Mouse (Mus musculus) splenic B cell, adult 2 months (primary cell): ENCODE measurements around the gene Nek2.

ENCODE experiments used
- DNase-seq: peaks from one replicate; pipeline ENCODE4 v3.0.0-alpha.2; 2011; ENCODE audit warnings: low read depth, low spot score
- H3K27me3 ChIP-seq: 2 replicates; pipeline ENCODE4 v1.6.1; 2012; ENCODE audit warnings: mild to moderate bottlenecking, low read length, moderate library complexity, mixed read lengths; ENCODE audit not compliant: control insufficient read depth, poor library complexity, insufficient read depth, severe bottlenecking
- H3K36me3 ChIP-seq: 2 replicates; pipeline ENCODE4 v1.6.1; 2012; ENCODE audit warnings: mild to moderate bottlenecking, low read length, moderate library complexity, mixed read lengths; ENCODE audit not compliant: control insufficient read depth, poor library complexity, insufficient read depth, severe bottlenecking

The Nek2 gene

GRCm38 (mm10) chr1:191834825-191835224 lies 13.6 kb downstream of the Nek2 start:
- peak; percentile 86 for DNase-seq
- Histone ChIP-seq H3K36me3 (no peaks in the 10 kb centered on the region), H3K27me3 (no peaks in the 10 kb centered on the region; the same call in 1 of the 2 replicates)

- H3K27me3 ChIP-seq: no peaks in the 10 kb centered on the region; the same call in 1 of the 2 replicates
These were observed 15.2 kb downstream of the Nek2 start for GRCm38 (mm10) chr1:191836318-191836985.

GRCm38 (mm10) chr1:191837691-191838090 lies 16.4 kb downstream of the Nek2 start:
- Histone ChIP-seq H3K36me3 (no peaks in the 10 kb centered on the region), H3K27me3 (no peaks in the 10 kb centered on the region; the same call in 1 of the 2 replicates)
- no peak for DNase-seq

More at GRCm38 (mm10) chr1:191836318-191836985, 15.2 kb downstream of the Nek2 start:
- no peak for DNase-seq
- H3K36me3 ChIP-seq: no peaks in the 10 kb centered on the region

- no peak for DNase-seq
These were observed 17.9 kb downstream of the Nek2 start for GRCm38 (mm10) chr1:191838994-191839741.

GRCm38 (mm10) chr1:191840774-191841565 lies 19.7 kb downstream of the Nek2 start:
- no peaks in the 10 kb centered on the region for H3K36me3 ChIP-seq
- no peak for DNase-seq
- H3K27me3 ChIP-seq: no peaks in the 10 kb centered on the region

More at GRCm38 (mm10) chr1:191838994-191839741, 17.9 kb downstream of the Nek2 start:
- no peaks in the 10 kb centered on the region for H3K36me3 ChIP-seq
- H3K27me3 ChIP-seq: no peaks in the 10 kb centered on the region; the same call in 1 of the 2 replicates

GRCm38 (mm10) chr1:191842247-191842646 lies 21.0 kb downstream of the Nek2 start:
- H3K27me3 ChIP-seq: no peaks in the 10 kb centered on the region
- no peak for DNase-seq
- H3K36me3 ChIP-seq: no peaks in the 10 kb centered on the region

- DNase-seq: no peak
- H3K27me3 ChIP-seq: no peaks in the 10 kb centered on the region
- no peaks in the 10 kb centered on the region for H3K36me3 ChIP-seq
These were observed 25.4 kb downstream of the Nek2 start for GRCm38 (mm10) chr1:191846667-191847066.

- DNase-seq: no peak
- H3K27me3 ChIP-seq: no peaks in the 10 kb centered on the region
- H3K36me3 ChIP-seq: no peaks in the 10 kb centered on the region
These were observed 28.3 kb downstream of the Nek2 start for GRCm38 (mm10) chr1:191849501-191849900.

GRCm38 (mm10) chr1:191853442-191853841 lies 32.2 kb downstream of the Nek2 start:
- H3K36me3 ChIP-seq: no peaks in the 10 kb centered on the region
- no peak for DNase-seq
- no peaks in the 10 kb centered on the region for H3K27me3 ChIP-seq

GRCm38 (mm10) chr1:191854716-191855115 lies 33.5 kb downstream of the Nek2 start:
- Histone ChIP-seq H3K27me3 (no peaks in the 10 kb centered on the region), H3K36me3 (no peaks in the 10 kb centered on the region)
- no peak for DNase-seq

- no peak for DNase-seq
- Histone ChIP-seq H3K36me3 (no peaks in the 10 kb centered on the region), H3K27me3 (no peaks in the 10 kb centered on the region)
These were observed 34.1 kb downstream of the Nek2 start for GRCm38 (mm10) chr1:191855136-191855878.

- Histone ChIP-seq H3K36me3 (no peaks in the 10 kb centered on the region), H3K27me3 (no peaks in the 10 kb centered on the region)
- no peak for DNase-seq
These were observed 35.8 kb downstream of the Nek2 start for GRCm38 (mm10) chr1:191856886-191857651.

GRCm38 (mm10) chr1:191858136-191858535 lies 36.9 kb downstream of the Nek2 start:
- Histone ChIP-seq H3K36me3 (no peaks in the 10 kb centered on the region), H3K27me3 (no peaks in the 10 kb centered on the region)
- DNase-seq: no peak

GRCm38 (mm10) chr1:191859847-191860246 lies 38.6 kb downstream of the Nek2 start:
- DNase-seq: no peak
- H3K27me3 ChIP-seq: no peaks in the 10 kb centered on the region
- H3K36me3 ChIP-seq: no peaks in the 10 kb centered on the region
